Mouse (Mus musculus): ENCODE measurements at regions not wholly inside any gene's neighbourhood (a gene's known extent, or its start where the extent isn't known, plus 50 kb on each side); places are given as distances from the start of the nearest gene placed in this dataset.

- no peak for DNase-seq (ENCODE audit: low spot score in 2 of 2)
These were observed 265.4 kb downstream of the Pmp22 start for GRCm38 (mm10) chr11:63394201-63394600.

- DNase-seq (ENCODE audit: low spot score in 2 of 2) = no peak
These were observed 267.6 kb downstream of the Pmp22 start for GRCm38 (mm10) chr11:63396386-63396785.

- DNase-seq (ENCODE audit: low spot score in 2 of 2) = no peak
These were observed 274.0 kb downstream of the Pmp22 start for GRCm38 (mm10) chr11:63402741-63403140.

- peak in 1 of 2 experiments; percentile 22 for DNase-seq (ENCODE audit: low spot score in 2 of 2)
These were observed 275.9 kb downstream of the Pmp22 start for GRCm38 (mm10) chr11:63404719-63405118.

GRCm38 (mm10) chr11:63409431-63409830 lies 280.6 kb downstream of the Pmp22 start:
- no peak for DNase-seq (ENCODE audit: low spot score in 2 of 2)

- no peak for DNase-seq (ENCODE audit: low spot score in 2 of 2)
These were observed 282.1 kb downstream of the Pmp22 start for GRCm38 (mm10) chr11:63410921-63411320.

- DNase-seq (ENCODE audit: low spot score in 2 of 2) = no peak
These were observed 283.7 kb downstream of the Pmp22 start for GRCm38 (mm10) chr11:63412364-63412991.

GRCm38 (mm10) chr11:63413106-63413505 lies 284.3 kb downstream of the Pmp22 start:
- no peak for DNase-seq (ENCODE audit: low spot score in 2 of 2)

GRCm38 (mm10) chr11:63413621-63414020 lies 284.8 kb downstream of the Pmp22 start:
- DNase-seq (ENCODE audit: low spot score in 2 of 2) = no peak

GRCm38 (mm10) chr11:63418042-63418776 lies 289.4 kb downstream of the Pmp22 start:
- no peak for DNase-seq (ENCODE audit: low spot score in 2 of 2)

- DNase-seq (ENCODE audit: low spot score in 2 of 2) = no peak
These were observed 291.6 kb downstream of the Pmp22 start for GRCm38 (mm10) chr11:63420341-63420740.

GRCm38 (mm10) chr11:63422069-63422468 lies 293.3 kb downstream of the Pmp22 start:
- no peak for DNase-seq (ENCODE audit: low spot score in 2 of 2)

- DNase-seq (ENCODE audit: low spot score in 2 of 2) = no peak
These were observed 295.5 kb downstream of the Pmp22 start for GRCm38 (mm10) chr11:63424319-63424718.

GRCm38 (mm10) chr11:63425741-63426140 lies 297.0 kb downstream of the Pmp22 start:
- no peak for DNase-seq (ENCODE audit: low spot score in 2 of 2)

GRCm38 (mm10) chr11:63453786-63454185 lies 325.0 kb downstream of the Pmp22 start:
- DNase-seq (ENCODE audit: low spot score in 2 of 2) = no peak

- no peak for DNase-seq (ENCODE audit: low spot score in 2 of 2)
These were observed 326.2 kb downstream of the Pmp22 start for GRCm38 (mm10) chr11:63454910-63455531.

- DNase-seq (ENCODE audit: low spot score in 2 of 2) = no peak
These were observed 327.6 kb downstream of the Pmp22 start for GRCm38 (mm10) chr11:63456356-63456755.

GRCm38 (mm10) chr11:63457250-63457649 lies 328.5 kb downstream of the Pmp22 start:
- DNase-seq (ENCODE audit: low spot score in 2 of 2) = no peak

- no peak for DNase-seq (ENCODE audit: low spot score in 2 of 2)
These were observed 331.4 kb downstream of the Pmp22 start for GRCm38 (mm10) chr11:63460146-63460545.

GRCm38 (mm10) chr11:63463797-63464331 lies 335.1 kb downstream of the Pmp22 start:
- no peak for DNase-seq (ENCODE audit: low spot score in 2 of 2)

GRCm38 (mm10) chr11:63465941-63466340 lies 337.2 kb downstream of the Pmp22 start:
- no peak for DNase-seq (ENCODE audit: low spot score in 2 of 2)

GRCm38 (mm10) chr11:63466541-63466940 lies 337.8 kb downstream of the Pmp22 start:
- DNase-seq (ENCODE audit: low spot score in 2 of 2) = no peak

- DNase-seq (ENCODE audit: low spot score in 2 of 2) = no peak
These were observed 346.0 kb downstream of the Pmp22 start for GRCm38 (mm10) chr11:63474831-63475230.

Measured in spleen, postnatal 14 days (tissue).